Mouse (Mus musculus): ENCODE measurements around the gene Uhrf1bp1. TPM values are rescaled to one million over a fixed set of nuclear protein-coding genes. Genes with fewer than 3 reads are reported as not detected.

Uhrf1bp1 gene
- polyA plus RNA-seq, 1 experiment from 2014 or later: 2.4 TPM

DNA sequence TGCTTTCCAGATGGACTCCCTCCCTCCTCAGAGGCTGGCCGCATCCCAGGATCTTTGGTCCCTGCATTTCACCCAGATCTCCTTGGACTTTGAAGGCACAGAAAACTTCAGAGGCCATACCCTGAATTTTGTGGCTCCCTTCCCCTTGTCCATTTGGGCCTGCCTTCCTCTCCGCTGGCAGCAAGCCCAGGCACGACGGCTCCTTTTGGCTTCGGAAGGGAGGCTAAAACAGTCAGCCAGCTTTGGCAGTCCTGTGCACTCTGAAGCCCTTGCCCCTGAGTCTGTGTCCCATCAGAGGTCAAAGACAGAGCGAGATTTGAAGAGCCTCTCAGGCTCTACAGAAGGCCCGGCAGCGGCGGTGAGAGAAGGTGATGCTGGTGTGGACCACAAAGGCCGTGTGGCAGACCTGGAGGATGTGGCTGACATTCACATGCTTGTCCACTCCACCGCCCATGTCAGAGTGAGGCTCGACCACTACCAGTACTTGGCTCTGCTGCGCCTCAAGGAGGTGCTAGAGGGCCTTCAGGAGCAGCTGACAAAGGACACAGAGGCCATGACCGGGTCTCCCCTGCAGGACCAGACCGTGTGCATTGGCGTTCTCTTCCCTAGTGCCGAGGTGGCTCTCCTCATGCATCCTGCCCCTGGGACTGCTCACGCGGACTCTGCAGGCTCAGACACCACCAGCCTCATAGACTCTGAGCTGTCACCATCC lies 30.4 kb downstream of the Uhrf1bp1 start:
- no peak overlapping the region for H3K4me2 ChIP-seq (ENCODE audit: low read depth, low read length)
- H3K27ac ChIP-seq (ENCODE audit: low read length): peak overlapping the region; percentile 36; the same call in 1 of the 2 replicates
- no peaks in the 10 kb centered on the region for H3K9me3 ChIP-seq (replicated peaks; ENCODE audit: control insufficient read depth, low read length)
- peaks cover 6% of the 10 kb centered on the region; the same call in 1 of the 2 replicates for H3K4me1 ChIP-seq (ENCODE audit: control insufficient read depth, insufficient read depth, low read length)
- 0 out of 2 replicates have a peak overlapping the region, but pooled peaks have one; percentile 30 for H3K9ac ChIP-seq (ENCODE audit: low read length)
- peak; percentile 63 for ATAC-seq (replicated peaks; ENCODE audit: extremely low read depth, insufficient read depth, low FRiP score)
- no peak overlapping the region for H3K4me3 ChIP-seq (ENCODE audit: low read length)
- 62% methylated on average over 19 of the region's 19 CpGs for WGBS
- peaks cover 24% of the 10 kb centered on the region for H3K36me3 ChIP-seq (ENCODE audit: control insufficient read depth, insufficient read depth)
- H3K27me3 ChIP-seq (ENCODE audit: control insufficient read depth, insufficient read depth, low read length): no peaks in the 10 kb centered on the region

DNA sequence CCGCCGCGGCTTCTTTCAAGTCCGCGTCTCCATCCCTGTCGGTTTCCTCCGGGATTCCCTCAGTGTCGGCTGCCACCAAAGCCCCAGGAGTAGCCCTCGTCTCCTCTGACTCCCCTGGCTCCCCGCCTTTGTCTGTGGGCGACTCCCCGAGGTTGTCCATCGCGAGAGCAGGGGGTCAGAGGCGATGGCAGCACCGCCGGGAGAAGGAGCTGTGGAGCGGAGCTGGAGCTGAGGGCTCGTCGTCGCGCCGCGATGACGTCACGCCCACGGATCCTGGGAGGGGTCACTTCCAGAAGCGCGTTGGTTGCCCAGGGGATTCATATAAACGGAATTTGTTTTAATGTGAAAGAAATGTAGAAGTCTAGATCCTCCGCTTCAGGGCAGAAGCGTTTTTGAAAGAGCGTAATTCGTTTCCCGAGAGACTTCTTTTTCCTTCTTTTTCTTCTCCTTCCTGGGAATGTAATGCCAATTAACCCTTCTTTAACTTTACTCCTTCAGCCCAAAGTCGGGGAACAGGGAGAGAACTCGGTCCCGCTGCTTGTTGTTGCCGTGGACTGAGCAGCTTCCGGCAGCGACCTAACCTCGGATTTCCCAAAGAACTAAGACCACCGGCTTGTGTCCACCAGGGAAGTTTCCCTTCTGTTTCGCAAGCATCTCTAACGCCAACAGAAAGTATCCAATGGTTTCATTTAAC lies 51.4 kb downstream of the Uhrf1bp1 start:
- under 1% methylated on average over 45 of the region's 45 CpGs for WGBS
- peaks cover 27% of the 10 kb centered on the region for H3K4me1 ChIP-seq (ENCODE audit: control insufficient read depth, insufficient read depth, low read length)
- H3K4me2 ChIP-seq (ENCODE audit: low read depth, low read length): peak overlapping the region; percentile 92

DNA sequence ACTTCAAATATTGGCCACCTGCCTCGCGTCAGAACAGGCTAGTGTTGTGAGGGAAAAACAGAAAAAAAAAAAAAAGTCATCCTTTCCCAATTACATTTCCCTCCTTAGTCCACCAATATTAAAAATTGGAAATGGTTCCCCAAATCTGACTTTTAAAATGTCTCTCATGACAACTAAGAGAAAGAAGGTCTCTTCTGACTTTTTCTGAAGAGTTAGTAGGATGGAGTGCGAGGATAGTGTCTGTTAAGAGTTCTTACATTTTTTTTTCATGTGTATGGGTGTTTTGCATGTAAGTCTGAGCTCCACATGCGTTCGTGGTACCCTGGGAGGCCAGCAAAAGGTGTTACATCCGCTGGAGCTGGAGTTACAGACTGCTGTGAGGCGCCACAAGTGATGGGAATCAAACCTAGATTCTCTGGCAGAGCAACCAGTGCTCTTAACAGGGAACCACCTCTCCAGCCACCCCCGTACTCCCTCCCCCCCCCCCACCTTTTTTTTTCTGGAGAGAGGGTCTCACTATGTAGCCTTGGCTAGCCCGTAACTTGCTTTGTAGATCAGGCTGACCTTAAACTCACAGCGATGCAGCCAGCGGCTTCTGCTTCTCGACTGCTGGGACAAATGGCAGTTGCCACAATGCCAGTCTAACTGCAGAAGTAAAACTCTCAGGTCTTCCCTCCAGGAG lies 52.1 kb downstream of the Uhrf1bp1 start:
- H3K4me2 ChIP-seq (ENCODE audit: low read depth, low read length): peak overlapping the region; percentile 92
- peak overlapping the region; percentile 95 for H3K9ac ChIP-seq (ENCODE audit: low read length)
- H3K9me3 ChIP-seq (replicated peaks; ENCODE audit: control insufficient read depth, low read length): no peaks in the 10 kb centered on the region
- H3K36me3 ChIP-seq (ENCODE audit: control insufficient read depth, insufficient read depth): peaks cover 13% of the 10 kb centered on the region
- 0% methylated on average over 12 of the region's 12 CpGs for WGBS
- H3K4me1 ChIP-seq (ENCODE audit: control insufficient read depth, insufficient read depth, low read length): peaks cover 27% of the 10 kb centered on the region
- ATAC-seq (replicated peaks; ENCODE audit: extremely low read depth, insufficient read depth, low FRiP score): no peak; the same call in 1 of the 2 replicates
- H3K27me3 ChIP-seq (ENCODE audit: control insufficient read depth, insufficient read depth, low read length): no peaks in the 10 kb centered on the region
- peak overlapping the region; percentile 91 for H3K4me3 ChIP-seq (ENCODE audit: low read length)
- peak overlapping the region; percentile 83 for H3K27ac ChIP-seq (ENCODE audit: low read length)

More for the DNA sequence above, 51.4 kb downstream of the Uhrf1bp1 start:
- Histone ChIP-seq H3K27ac (ENCODE audit: low read length) (peak overlapping the region; percentile 76), H3K9ac (ENCODE audit: low read length) (peak overlapping the region; percentile 95), H3K27me3 (ENCODE audit: control insufficient read depth, insufficient read depth, low read length) (no peaks in the 10 kb centered on the region), H3K9me3 (replicated peaks; ENCODE audit: control insufficient read depth, low read length) (no peaks in the 10 kb centered on the region), H3K4me3 (ENCODE audit: low read length) (peak overlapping the region; percentile 91), H3K36me3 (ENCODE audit: control insufficient read depth, insufficient read depth) (peaks cover 18% of the 10 kb centered on the region)
- peak; percentile 37; the same call in 1 of the 2 replicates for ATAC-seq (replicated peaks; ENCODE audit: extremely low read depth, insufficient read depth, low FRiP score)

DNA sequence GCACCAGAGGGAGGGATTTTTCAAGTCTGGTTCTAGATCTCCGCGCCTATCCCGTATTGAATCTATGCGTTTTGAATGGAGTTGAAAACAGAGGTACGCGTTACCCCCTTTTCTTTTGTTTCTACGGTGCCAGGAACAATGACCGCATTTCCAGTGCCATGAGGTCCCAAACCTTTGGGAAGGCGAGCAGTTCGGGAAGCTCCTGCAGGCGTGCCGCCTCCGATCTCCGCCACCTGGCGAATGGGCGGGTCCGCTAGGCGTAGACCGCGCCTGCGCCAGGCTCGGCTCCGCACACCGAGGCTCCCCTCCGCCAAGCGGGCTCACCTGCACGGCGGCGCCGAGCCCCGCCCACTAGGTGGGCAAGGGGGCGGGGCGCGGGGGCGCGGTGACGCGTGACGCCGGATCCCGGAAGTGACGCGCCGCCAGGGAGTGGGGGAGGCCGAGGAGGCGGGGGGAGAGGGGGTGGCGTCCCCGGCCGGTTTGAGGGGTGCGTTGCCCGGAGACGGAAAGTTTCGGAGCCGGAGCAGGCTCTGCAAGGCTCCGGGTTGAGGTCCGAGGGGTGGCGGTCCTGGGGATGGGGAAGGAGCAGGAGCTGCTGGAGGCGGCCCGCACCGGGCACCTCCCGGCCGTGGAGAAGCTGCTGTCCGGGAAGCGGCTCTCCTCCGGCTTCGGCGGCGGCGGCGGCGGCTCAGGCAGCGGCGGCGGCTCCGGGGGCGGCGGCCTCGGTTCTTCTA lies 52.8 kb downstream of the Uhrf1bp1 start, which contains the start of gene Anks1:
Gene Anks1, plus strand, starts transcription at position 419 of the 734 bp plus-strand sequence.
- peak; percentile 86 for ATAC-seq (replicated peaks; ENCODE audit: extremely low read depth, insufficient read depth, low FRiP score)
- WGBS: under 1% methylated on average over 65 of the region's 78 CpGs
- Histone ChIP-seq H3K27ac (ENCODE audit: low read length) (peak within 1 kb of the TSS; percentile 83), H3K4me1 (ENCODE audit: control insufficient read depth, insufficient read depth, low read length) (peaks cover 27% of the 10 kb centered on the region), H3K9ac (ENCODE audit: low read length) (peak within 1 kb of the TSS; percentile 95), H3K4me3 (ENCODE audit: low read length) (peak within 1 kb of the TSS; percentile 91), H3K9me3 (replicated peaks; ENCODE audit: control insufficient read depth, low read length) (no peaks in the 10 kb centered on the region), H3K27me3 (ENCODE audit: control insufficient read depth, insufficient read depth, low read length) (no peaks in the 10 kb centered on the region), H3K36me3 (ENCODE audit: control insufficient read depth, insufficient read depth) (peaks cover 9% of the 10 kb centered on the region), H3K4me2 (ENCODE audit: low read depth, low read length) (peak within 1 kb of the TSS; percentile 92)

DNA sequence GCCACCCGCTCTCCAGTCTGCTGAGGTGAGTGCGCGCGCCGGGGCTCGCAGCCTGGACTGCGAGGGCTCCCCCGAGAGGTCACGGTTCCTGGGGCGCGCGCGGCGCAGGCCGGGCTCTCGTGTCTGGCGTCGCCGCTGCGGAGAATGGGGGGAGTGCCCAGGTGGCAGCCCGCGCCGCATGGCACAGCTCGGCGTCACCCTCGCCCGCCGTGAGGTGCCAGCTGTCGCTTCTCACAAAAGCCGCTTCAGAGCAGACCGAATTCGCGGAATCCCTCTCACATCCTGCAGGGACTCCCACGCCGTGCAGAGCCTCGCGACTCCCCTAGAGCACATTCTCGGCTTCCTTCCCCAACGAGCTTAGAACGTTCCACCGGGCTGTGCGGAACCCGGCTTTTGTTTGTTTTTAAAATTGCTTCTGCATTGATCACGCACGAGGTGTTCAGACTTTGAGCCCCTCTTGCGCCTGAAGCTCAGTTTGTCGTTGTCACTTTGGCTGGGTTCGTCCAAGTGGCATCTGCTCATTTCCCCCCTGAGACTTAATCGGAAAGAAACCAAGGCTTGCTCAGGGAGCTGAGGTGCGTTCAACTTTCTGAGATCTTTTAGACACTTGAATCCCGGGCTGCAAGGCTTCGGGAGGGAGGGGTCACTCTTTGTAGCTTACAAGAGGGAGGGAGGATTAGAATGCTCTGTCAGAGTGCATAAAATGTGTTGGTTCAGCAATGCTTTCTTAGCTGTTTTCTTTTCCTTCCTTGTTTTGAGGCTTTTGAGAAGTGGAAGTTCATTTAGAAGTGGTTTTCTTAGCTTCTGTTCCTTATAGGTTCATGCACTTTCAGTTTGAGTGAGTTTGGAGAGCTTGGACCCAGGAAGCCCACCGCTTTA lies 53.6 kb downstream of the Uhrf1bp1 start, which contains the start of gene Taf11:
Gene Taf11, minus strand, starts transcription at position 223 of the 879 bp plus-strand sequence.
- peak; percentile 34 for ATAC-seq (replicated peaks; ENCODE audit: extremely low read depth, insufficient read depth, low FRiP score)
- Histone ChIP-seq H3K36me3 (ENCODE audit: control insufficient read depth, insufficient read depth) (peaks cover 5% of the 10 kb centered on the region), H3K9me3 (replicated peaks; ENCODE audit: control insufficient read depth, low read length) (no peaks in the 10 kb centered on the region), H3K27ac (ENCODE audit: low read length) (peak within 1 kb of the TSS; percentile 83), H3K4me2 (ENCODE audit: low read depth, low read length) (peak within 1 kb of the TSS; percentile 92), H3K4me1 (ENCODE audit: control insufficient read depth, insufficient read depth, low read length) (peaks cover 27% of the 10 kb centered on the region), H3K27me3 (ENCODE audit: control insufficient read depth, insufficient read depth, low read length) (no peaks in the 10 kb centered on the region), H3K4me3 (ENCODE audit: low read length) (peak within 1 kb of the TSS; percentile 91), H3K9ac (ENCODE audit: low read length) (peak within 1 kb of the TSS; percentile 95)
- 1% methylated on average over 53 of the region's 53 CpGs for WGBS

DNA sequence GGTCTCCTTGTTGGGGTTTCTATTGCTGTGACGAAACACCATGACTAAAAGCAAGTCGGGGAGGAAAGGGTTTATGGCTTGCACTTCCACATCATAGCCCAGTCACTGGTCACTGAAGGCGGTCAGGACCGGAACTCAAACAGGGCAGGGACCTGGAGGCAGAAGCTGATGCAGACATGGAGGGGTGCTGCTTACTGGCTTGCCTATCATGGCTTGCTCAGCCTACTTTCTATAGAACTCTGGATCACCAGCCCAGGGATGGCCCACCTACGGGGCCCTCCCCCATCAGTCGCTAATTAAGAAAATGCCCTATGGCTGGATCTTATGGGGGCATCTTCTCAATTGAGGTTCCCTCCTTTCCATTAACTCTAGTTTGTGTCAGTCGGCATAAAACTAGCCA lies 55.1 kb downstream of the Uhrf1bp1 start:
- peaks cover 27% of the 10 kb centered on the region for H3K4me1 ChIP-seq (ENCODE audit: control insufficient read depth, insufficient read depth, low read length)
- no peak for ATAC-seq (replicated peaks; ENCODE audit: extremely low read depth, insufficient read depth, low FRiP score)
- H3K9ac ChIP-seq (ENCODE audit: low read length): no peak overlapping the region
- WGBS: 89% methylated on average over 7 of the region's 7 CpGs
- no peak overlapping the region for H3K4me3 ChIP-seq (ENCODE audit: low read length)
- no peaks in the 10 kb centered on the region for H3K9me3 ChIP-seq (replicated peaks; ENCODE audit: control insufficient read depth, low read length)
- no peak overlapping the region for H3K4me2 ChIP-seq (ENCODE audit: low read depth, low read length)
- H3K27ac ChIP-seq (ENCODE audit: low read length): no peak overlapping the region
- H3K36me3 ChIP-seq (ENCODE audit: control insufficient read depth, insufficient read depth): peaks cover 2% of the 10 kb centered on the region; the same call in 1 of the 2 replicates
- H3K27me3 ChIP-seq (ENCODE audit: control insufficient read depth, insufficient read depth, low read length): no peaks in the 10 kb centered on the region

DNA sequence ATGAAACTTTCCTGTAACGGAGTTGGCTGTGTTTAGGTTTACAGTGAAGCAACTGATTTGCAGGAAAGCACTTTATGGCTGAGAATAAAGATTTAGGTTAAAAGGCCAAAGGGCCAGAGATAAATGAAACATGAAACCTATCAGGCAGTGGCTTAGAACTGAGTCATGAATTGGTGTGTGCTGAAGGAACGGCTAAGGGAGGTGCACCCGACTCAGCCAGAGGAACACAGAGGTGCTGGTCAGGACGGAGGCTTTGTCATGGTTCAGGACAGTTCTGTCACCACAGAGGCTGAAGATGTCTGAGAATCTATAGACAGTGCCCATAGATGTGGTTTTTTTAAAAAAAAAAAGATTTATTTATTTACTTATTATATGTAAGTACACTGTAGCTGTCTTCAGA lies 58.5 kb downstream of the Uhrf1bp1 start:
- 75% methylated on average over 4 of the region's 4 CpGs for WGBS

DNA sequence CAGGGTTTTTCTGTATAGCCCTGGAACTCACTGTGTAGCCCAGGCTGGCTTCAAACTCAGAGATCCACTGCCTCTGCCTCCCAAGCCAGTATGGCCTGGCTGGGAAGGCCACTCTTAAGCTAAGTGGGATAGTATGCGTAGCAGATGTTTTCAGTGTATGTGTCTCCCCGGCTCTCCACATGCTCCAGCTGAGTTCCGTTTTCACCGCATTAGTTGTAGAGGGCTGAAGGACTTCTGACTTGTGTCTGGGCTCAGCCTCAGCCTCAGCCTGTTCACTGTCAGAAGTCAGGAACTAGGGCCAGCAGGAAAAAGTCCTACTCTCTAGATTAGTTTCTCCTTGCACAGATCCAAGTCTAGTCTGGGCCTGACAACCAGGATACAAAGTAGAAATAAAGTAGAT lies 60.1 kb downstream of the Uhrf1bp1 start:
- H3K9ac ChIP-seq (ENCODE audit: low read length): no peak overlapping the region
- H3K4me2 ChIP-seq (ENCODE audit: low read depth, low read length): no peak overlapping the region
- peaks cover 11% of the 10 kb centered on the region for H3K4me1 ChIP-seq (ENCODE audit: control insufficient read depth, insufficient read depth, low read length)
- H3K4me3 ChIP-seq (ENCODE audit: low read length): no peak overlapping the region
- no peaks in the 10 kb centered on the region for H3K27me3 ChIP-seq (ENCODE audit: control insufficient read depth, insufficient read depth, low read length)
- no peak for ATAC-seq (replicated peaks; ENCODE audit: extremely low read depth, insufficient read depth, low FRiP score)
- H3K9me3 ChIP-seq (replicated peaks; ENCODE audit: control insufficient read depth, low read length): no peaks in the 10 kb centered on the region
- WGBS: 55% methylated on average over 4 of the region's 4 CpGs
- H3K36me3 ChIP-seq (ENCODE audit: control insufficient read depth, insufficient read depth): peaks cover 2% of the 10 kb centered on the region; the same call in 1 of the 2 replicates
- no peak overlapping the region for H3K27ac ChIP-seq (ENCODE audit: low read length)

More for the DNA sequence above, 58.5 kb downstream of the Uhrf1bp1 start:
- H3K4me3 ChIP-seq (ENCODE audit: low read length): no peak overlapping the region
- no peak overlapping the region for H3K27ac ChIP-seq (ENCODE audit: low read length)
- H3K9me3 ChIP-seq (replicated peaks; ENCODE audit: control insufficient read depth, low read length): no peaks in the 10 kb centered on the region
- H3K9ac ChIP-seq (ENCODE audit: low read length): no peak overlapping the region
- ATAC-seq (replicated peaks; ENCODE audit: extremely low read depth, insufficient read depth, low FRiP score): no peak
- H3K4me2 ChIP-seq (ENCODE audit: low read depth, low read length): no peak overlapping the region
- H3K27me3 ChIP-seq (ENCODE audit: control insufficient read depth, insufficient read depth, low read length): no peaks in the 10 kb centered on the region
- H3K4me1 ChIP-seq (ENCODE audit: control insufficient read depth, insufficient read depth, low read length): peaks cover 20% of the 10 kb centered on the region
- H3K36me3 ChIP-seq (ENCODE audit: control insufficient read depth, insufficient read depth): peaks cover 2% of the 10 kb centered on the region; the same call in 1 of the 2 replicates
